Mouse (Mus musculus) gastrocnemius, adult 8-10 months (tissue): ENCODE results near the gene Zcchc9. TPM values are rescaled to one million over a fixed set of nuclear protein-coding genes. Genes with fewer than 3 reads are reported as not detected.

ENCODE experiments used
- DNase-seq, 2 experiments: peaks; one replicate each; pipeline ENCODE4 v3.0.0; 2022; ENCODE audit warnings: low spot score in 2 of 2
- microRNA-seq: library from miRNA; unstranded; fragments of <30 nt; microRNA quantifications from one replicate; pipeline ENCODE4 v1.2.0, GENCODE M21; 2022
- total RNA-seq, 4 experiments: library from RNA; stranded (reverse); gene quantifications; 2 replicates each; pipeline ENCODE4 v1.2.4; 2022

The Zcchc9 gene
- total RNA-seq, 4 experiments from 2014 or later: 11.6 to 13.1 (median 12.6) TPM

DNA sequence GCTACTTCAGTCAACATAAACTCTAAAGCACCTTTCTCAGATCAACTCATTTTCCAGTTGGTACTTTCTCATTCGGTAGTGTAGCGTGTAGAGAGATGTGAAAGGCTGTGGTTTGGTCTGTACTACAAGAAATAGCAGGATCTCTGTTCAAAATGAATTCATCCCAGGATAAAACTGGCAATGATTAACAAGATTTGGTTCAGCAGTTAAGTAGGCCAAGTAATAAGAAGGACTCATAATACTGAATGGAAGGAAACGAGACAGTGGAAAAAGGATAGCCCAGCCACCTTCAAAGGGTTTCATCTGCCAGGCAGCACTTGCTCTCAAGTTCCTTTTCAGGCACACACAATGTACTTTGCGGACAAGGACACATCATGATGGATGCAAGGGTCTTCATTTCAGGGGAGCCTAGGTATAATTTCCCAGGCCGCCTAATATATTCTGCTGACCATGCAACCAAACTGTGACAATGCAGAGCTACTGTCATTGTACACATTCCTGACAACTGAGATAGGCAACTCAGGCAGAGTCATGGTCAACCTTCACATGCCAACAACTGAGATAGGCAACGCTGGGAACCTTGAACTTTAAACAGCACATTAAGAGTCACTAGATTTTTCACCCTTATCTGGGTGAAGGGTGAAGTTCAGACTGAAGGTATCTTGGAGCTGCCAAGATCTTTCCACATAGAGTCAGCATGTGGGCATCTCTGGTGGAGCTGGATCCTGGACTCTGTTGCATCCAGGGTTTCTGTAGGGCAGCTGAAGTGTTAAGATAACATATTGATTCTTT is 45.7 kb downstream of the Zcchc9 start:
- no peak for DNase-seq

GRCm38 (mm10) chr13:91760302-91761050 is 47.0 kb downstream of the Zcchc9 start:
- DNase-seq: no peak

GRCm38 (mm10) chr13:91759791-91760190 is 47.7 kb downstream of the Zcchc9 start:
- no peak for DNase-seq

DNA sequence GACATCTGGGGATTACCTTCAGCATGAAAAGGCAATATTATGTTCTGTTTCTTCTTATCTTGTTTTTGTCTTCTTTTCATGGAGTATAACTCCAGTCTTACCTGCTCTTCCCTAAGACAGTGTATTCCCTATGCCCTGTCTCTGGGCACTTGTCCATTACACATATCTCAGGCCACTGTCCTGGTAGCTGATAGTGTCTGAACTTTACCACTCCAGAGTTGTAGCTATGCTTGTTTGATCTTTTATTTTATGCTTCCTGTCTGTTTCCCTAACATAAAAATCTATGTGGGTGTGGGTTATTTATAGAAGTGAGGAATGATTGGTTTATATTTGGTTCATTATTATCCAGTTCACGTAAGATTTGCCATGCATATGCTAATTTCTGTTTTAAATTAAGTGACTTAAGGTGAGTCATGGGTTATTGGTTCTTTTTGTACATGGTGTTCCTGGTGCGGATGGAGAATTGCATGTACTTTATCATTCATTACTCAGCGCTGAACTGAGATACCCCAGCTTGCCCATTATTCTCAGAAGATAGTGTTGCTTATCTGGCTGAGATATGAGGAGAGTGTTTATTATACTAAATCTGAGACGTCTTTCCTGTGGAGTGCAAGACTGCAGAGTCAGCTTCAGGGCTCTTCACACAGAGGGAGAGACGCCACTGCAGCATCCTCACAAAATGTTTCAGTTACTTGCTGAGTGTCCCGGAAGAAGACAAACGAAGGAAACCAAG is 49.0 kb downstream of the Zcchc9 start:
- DNase-seq: no peak

- DNase-seq: no peak
These were observed 51.3 kb downstream of the Zcchc9 start for GRCm38 (mm10) chr13:91756230-91756629.

GRCm38 (mm10) chr13:91754762-91755161 is 52.7 kb downstream of the Zcchc9 start:
- DNase-seq: no peak

GRCm38 (mm10) chr13:91753724-91754123 is 53.8 kb downstream of the Zcchc9 start:
- no peak for DNase-seq

DNA sequence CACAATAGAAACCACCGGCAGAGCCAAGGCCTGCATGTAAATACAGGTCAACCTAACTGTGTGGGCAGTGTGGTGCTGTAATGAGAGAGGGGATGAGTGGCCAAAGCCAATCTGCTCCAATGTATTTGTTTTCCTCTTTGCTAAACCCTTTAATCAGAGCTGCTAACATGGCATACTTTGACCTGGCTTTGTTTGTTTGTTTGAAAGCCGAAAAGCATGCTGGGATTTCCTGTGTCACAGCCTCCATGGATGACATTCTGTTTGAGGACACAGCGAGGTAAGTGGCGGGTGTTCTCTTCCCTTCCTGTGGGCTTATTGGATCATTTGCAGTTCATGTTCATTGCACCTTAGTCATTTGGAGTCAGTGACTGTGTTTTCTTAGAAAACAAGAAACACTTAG is 57.5 kb downstream of the Zcchc9 start:
- no peak for DNase-seq

GRCm38 (mm10) chr13:91748401-91748800 is 59.1 kb downstream of the Zcchc9 start:
- DNase-seq: no peak

Small RNA genes within 50 kb of the gene (microRNA-seq; reads per million reads assigned to microRNA genes)
- gene Gm27656: not detected

Other genes starting within 250 kb of the Zcchc9 start
- gene Acot12, start 66.2 kb downstream of the Zcchc9 start, total RNA-seq: under 1 TPM in 1 of 4 experiments, not detected in 3; 0.35 TPM
- 1,000 to 10,000 TPM in 3 of 4 experiments, 100 to 1,000 TPM in 1; 968 to 1,187 (median 1,152) TPM for gene Ckmt2, start 69.2 kb upstream of the Zcchc9 start, total RNA-seq